Mouse (Mus musculus) kidney, adult 2 months (tissue): ENCODE results near the gene Gm21663. TPM values are rescaled to one million over a fixed set of nuclear protein-coding genes. Genes with fewer than 3 reads are reported as not detected.
A peak's percentile ranks its signal among the peaks of the same experiment; 100 is the strongest.
"Not testable (repeated sequence)": the region's sequence is repeated elsewhere in the genome, so short reads cannot be mapped to it uniquely, and the experiment has no call there.

Experiments used
- DNase-seq: peaks from one replicate; pipeline ENCODE4 v3.0.0; 2021
- H3K27ac ChIP-seq: fragments of 200-500 bp; 2 replicates; pipeline ENCODE4 v1.5.1; 2012; ENCODE audit warnings: low read depth, low read length, control low read depth, inconsistent platforms; ENCODE audit not compliant: insufficient read depth
- H3K27me3 ChIP-seq: fragments of 200-500 bp; replicated peaks from 2 replicates; pipeline ENCODE4 v1.6.1; 2012; ENCODE audit warnings: mild to moderate bottlenecking, moderate library complexity, low read length, inconsistent platforms; ENCODE audit not compliant: control insufficient read depth, insufficient read depth
- H3K36me3 ChIP-seq: fragments of 200-500 bp; 2 replicates; pipeline ENCODE4 v1.6.1; 2012; ENCODE audit warnings: mild to moderate bottlenecking, moderate library complexity, low read length, inconsistent platforms; ENCODE audit not compliant: control insufficient read depth, insufficient read depth
- H3K4me1 ChIP-seq: fragments of 200-500 bp; 2 replicates; pipeline ENCODE4 v1.6.1; 2011; ENCODE audit warnings: low read length; ENCODE audit not compliant: control insufficient read depth, insufficient read depth
- H3K4me3 ChIP-seq: fragments of 200-500 bp; 2 replicates; pipeline ENCODE4 v1.5.1; 2011; ENCODE audit warnings: mild to moderate bottlenecking, low read depth, low read length, control low read depth; ENCODE audit not compliant: insufficient read depth
- CTCF ChIP-seq: fragments of 200-500 bp; conservative IDR thresholded peaks from 2 replicates; pipeline ENCODE4 v1.5.1; 2011; ENCODE audit warnings: low read depth, mild to moderate bottlenecking, control low read depth, low read length, moderate library complexity, mixed read lengths; ENCODE audit not compliant: insufficient read depth, insufficient read length
- POLR2A ChIP-seq: fragments of 200-500 bp; IDR thresholded peaks from one replicate; pipeline ENCODE4 v1.6.1; 2011; ENCODE audit warnings: low read depth, low read length, control low read depth
- WGBS: fragments of 180-500 bp; shearing (Covaris S2); methylation state at CpG from one replicate; pipeline ENCODE4 v1.1.7; 2018; 5-methylcytosine and 5-hydroxymethylcytosine counted together
- polyA plus RNA-seq: library from polyadenylated mRNA; depleted of rRNA; stranded (reverse); fragments of >200 nt; gene quantifications from 2 replicates; pipeline ENCODE4 v1.2.3, GENCODE M21; 2012; rRNA removed

The Gm21663 gene
- polyA plus RNA-seq, result not detected in 2 replicates

- not testable (repeated sequence) for DNase-seq, H3K4me1 ChIP-seq, H3K27ac ChIP-seq, H3K27me3 ChIP-seq, H3K36me3 ChIP-seq, H3K4me3 ChIP-seq
- 47% methylated on average over 2 of the region's 2 CpGs for WGBS
These were observed at the start of gene Gm21663 for GRCm38 (mm10) chr5:25942281-25942680. Gm21663 (minus strand) TSS chr5:25942381.

GRCm38 (mm10) chr5:25988550-25988949 is 46.4 kb upstream of the Gm21663 start, which contains the start of gene Gm21698:
Gm21698 (minus strand) TSS chr5:25988650.
- WGBS, result no CpG with 5 or more reads among the region's 3 CpGs
- not testable (repeated sequence) for DNase-seq, H3K27me3 ChIP-seq, H3K4me1 ChIP-seq, H3K27ac ChIP-seq, H3K4me3 ChIP-seq, H3K36me3 ChIP-seq

GRCm38 (mm10) chr5:25972563-25972962 is 30.4 kb upstream of the Gm21663 start, which contains the start of gene Gm21680:
Gm21680 (minus strand) TSS chr5:25972663.
- H3K36me3 ChIP-seq, H3K4me3 ChIP-seq, DNase-seq, H3K4me1 ChIP-seq, H3K27ac ChIP-seq, H3K27me3 ChIP-seq: not testable (repeated sequence)
- whole genome bisulfite sequencing, result no CpG with 5 or more reads among the region's 2 CpGs

- not testable (repeated sequence) for H3K4me1 ChIP-seq, DNase-seq, H3K4me3 ChIP-seq, H3K36me3 ChIP-seq, H3K27me3 ChIP-seq, H3K27ac ChIP-seq
- WGBS, result 58% methylated on average over 17 of the region's 17 CpGs
These were observed 14.9 kb upstream of the Gm21663 start for GRCm38 (mm10) chr5:25957050-25957449.

GRCm38 (mm10) chr5:25956611-25957010 is 14.4 kb upstream of the Gm21663 start:
- H3K27ac ChIP-seq, H3K4me1 ChIP-seq, H3K27me3 ChIP-seq, H3K36me3 ChIP-seq, H3K4me3 ChIP-seq, DNase-seq: not testable (repeated sequence)
- WGBS, result 36% methylated on average over 32 of the region's 32 CpGs

- not testable (repeated sequence) for H3K4me3 ChIP-seq, H3K27ac ChIP-seq, H3K27me3 ChIP-seq, H3K4me1 ChIP-seq, H3K36me3 ChIP-seq, DNase-seq
- WGBS, result 71% methylated on average over 2 of the region's 2 CpGs
These were observed 12.1 kb upstream of the Gm21663 start, which contains the start of gene Gm21671 for GRCm38 (mm10) chr5:25954317-25954716. Gm21671 (minus strand) TSS chr5:25954417.

GRCm38 (mm10) chr5:25945391-25945790 is 3.2 kb upstream of the Gm21663 start:
- not testable (repeated sequence) for H3K27ac ChIP-seq, H3K4me1 ChIP-seq
- WGBS, result 84% methylated on average over 2 of the region's 2 CpGs

GRCm38 (mm10) chr5:25891321-25891720 is 50.9 kb downstream of the Gm21663 start:
- H3K4me3 ChIP-seq, result no peak overlapping the region
- 92% methylated on average over 1 of the region's 1 CpGs for WGBS
- DNase-seq, result peak; percentile 63
- TF ChIP-seq POLR2A (no peak), CTCF (no peak)
- no peak overlapping the region for H3K27ac ChIP-seq
- no peaks in the 10 kb centered on the region for H3K36me3 ChIP-seq
- no peaks in the 10 kb centered on the region; the same call in 1 of the 2 replicates for H3K27me3 ChIP-seq
- H3K4me1 ChIP-seq, result no peaks in the 10 kb centered on the region

More at GRCm38 (mm10) chr5:25945391-25945790, 3.2 kb upstream of the Gm21663 start:
- H3K27me3 ChIP-seq, H3K36me3 ChIP-seq, DNase-seq, H3K4me3 ChIP-seq: not testable (repeated sequence)
